Mouse (Mus musculus): ENCODE measurements around the gene Klc2.
"Not testable (repeated sequence)": the region's sequence is repeated elsewhere in the genome, so short reads cannot be mapped to it uniquely, and the experiment has no call there.

Klc2 gene

GRCm38 (mm10) chr19:5106731-5107191, 11.6 kb downstream of the Klc2 start, which contains the start of gene Rab1b:
TSS of gene Rab1b (minus strand) at chr19:5107072.
- peak; percentile 85 for ATAC-seq (ENCODE audit: insufficient number of reproducible peaks, low FRiP score, low TSS enrichment)

DNA sequence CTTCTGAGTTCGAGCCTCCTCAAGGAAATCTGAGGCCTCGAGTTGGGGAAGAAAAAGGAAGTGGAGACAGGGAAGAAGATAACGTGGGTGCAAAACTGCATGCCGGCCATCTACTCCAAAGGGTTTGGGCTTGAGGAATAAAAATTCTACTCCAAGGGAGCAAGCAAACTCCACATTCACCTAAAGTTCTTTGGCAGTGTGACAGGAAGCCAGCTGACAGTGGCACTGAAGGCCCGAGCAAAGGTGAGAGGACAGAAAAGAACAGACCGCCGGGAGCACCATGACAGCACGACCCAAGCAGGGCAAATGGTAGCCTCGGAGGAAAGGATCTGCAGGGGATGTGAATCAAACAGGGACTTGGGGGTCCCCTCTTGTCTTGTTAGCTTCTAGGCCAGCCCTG, 12.3 kb downstream of the Klc2 start:
- no peak for ATAC-seq (ENCODE audit: insufficient number of reproducible peaks, low FRiP score, low TSS enrichment)

DNA sequence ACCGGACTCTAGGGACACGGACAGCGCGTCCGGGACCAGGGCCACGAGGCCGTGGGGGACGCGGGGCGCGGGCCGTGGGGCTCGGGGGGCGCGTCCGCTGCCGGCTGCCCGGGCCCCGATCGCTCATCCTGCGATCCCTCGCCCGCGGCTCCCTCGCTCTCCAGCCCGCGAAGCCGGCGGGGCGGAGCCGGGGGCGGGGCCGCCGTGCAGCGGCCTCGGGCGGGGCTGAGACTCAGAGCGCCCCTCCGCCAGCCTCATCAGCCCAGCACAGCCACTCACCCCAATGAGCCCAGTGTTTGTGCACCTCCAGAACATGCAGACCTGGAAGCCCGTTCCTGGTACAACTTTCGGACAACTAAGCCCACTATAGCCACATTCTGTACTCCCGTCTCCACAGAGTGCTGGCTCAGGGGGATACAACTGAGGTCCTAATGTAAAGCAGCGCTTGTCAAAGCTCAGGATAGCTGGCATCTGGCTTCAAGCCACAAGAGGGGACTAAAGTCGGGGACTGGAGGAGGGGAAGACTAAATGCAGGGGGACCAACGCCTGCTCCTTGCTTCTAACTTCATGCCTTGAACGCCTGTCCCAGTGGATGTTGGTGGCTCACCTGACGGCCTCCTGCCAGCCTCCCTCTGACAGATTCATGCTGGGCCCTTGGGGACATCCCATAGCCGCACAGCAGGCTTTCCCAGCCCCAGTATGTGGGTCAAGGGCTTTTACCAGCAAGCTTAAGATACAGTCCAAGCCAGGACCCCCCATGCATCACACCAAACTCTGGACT, 19.8 kb downstream of the Klc2 start, which contains the start of gene Cnih2:
Cnih2 (minus strand) TSS at position 159 of the 781 bp plus-strand sequence.
- no peak for ATAC-seq (ENCODE audit: insufficient number of reproducible peaks, low FRiP score, low TSS enrichment)

DNA sequence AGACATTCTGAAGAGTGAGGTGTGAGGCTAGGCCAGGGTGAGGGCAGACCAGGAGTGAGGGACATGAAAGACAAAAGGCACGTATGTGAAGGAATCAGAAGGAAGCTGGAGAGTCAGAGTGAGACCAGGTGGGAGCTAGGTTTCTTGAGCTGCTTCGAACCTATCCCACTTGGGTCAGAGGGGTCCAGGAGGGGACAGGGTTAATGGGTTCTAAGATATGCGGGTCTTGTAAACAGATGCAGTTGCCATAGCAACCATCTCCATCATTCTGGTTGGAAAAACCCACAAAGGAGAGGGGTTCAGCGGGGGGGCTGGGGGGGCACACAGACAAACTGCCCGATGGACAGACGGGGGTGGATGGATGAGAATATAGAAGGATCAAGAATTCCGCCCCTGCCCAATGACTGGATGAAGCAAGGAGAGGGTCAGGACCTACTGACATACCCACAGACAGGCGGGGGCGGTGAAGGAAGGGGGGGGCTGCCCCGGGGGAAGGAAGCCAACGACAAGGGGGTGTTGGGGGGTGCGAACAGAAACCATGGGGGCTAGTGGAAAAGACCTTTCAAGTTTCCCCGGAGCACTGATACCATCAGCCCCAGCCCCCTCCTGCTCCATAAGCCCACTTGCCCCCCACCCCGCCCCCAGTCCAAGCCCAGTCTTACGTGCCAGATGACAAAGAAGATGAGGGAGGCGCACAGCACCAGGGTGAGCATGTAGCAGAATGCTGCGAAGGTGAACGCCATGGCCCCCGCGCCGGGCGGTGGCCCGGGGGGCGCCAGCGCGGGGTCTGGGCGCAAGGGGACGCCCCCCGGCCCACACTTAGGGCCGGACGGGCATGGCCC, 20.6 kb downstream of the Klc2 start:
- ATAC-seq (ENCODE audit: insufficient number of reproducible peaks, low FRiP score, low TSS enrichment), result no peak

DNA sequence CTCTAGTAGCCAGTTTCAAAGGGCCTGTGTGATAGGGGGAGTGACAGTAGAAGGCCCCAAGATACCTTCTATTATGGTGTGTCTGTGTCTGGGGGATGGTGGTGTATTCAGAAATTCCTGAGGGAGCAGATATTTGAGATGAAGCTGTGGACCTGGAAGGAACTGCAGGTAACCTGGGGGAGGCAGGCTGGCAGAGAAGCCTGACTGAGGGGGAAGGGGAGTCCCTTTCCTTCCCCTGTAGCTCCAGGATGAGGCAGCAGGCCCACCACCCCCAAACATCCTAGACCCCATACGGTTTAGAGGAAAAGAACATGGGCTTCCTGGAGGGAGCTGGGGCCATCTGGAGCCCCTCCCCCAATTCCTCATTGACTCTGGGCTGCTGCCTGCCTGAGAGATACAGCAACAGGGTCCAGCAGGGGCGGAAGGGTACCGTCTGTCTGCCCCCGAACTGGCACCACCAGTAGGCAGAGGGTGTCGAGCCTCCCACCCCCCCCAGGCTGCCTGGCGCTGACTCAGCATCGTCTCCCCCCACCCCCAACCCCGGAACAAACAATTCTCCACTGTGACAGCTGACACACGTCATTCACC, 22.4 kb downstream of the Klc2 start:
- ATAC-seq (ENCODE audit: insufficient number of reproducible peaks, low FRiP score, low TSS enrichment), result no peak

DNA sequence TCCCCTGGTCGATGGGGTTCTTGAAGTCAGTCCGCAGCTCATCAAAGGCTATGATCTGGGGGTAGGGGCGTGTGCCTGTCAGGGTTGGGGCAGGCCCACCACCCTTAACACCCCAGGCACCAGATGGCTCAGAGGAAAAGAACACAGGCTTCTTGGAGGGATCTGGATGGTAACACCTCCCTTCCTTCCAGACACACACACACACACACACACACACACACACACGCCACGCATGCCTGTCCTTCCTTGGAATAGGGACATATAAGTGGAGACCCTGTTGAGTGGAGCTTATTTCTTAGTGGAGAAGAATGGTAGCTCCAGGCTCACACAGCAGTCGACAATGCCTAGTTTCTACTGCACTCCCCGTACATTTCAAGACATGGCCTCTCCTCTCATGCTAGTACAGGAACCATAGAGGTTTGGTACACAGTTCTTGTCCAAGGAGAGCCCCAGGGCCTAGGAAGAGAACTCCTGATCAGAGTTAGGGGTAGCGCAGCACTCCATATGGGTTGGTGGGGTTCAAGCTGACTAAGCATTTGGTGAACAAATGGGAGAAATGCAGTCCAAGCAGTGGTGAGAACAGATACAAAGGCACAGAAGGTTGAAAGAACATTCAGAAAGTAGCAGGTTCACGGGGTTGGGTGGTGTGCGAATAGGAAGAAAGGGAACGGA, 23.5 kb downstream of the Klc2 start:
- no peak for ATAC-seq (ENCODE audit: insufficient number of reproducible peaks, low FRiP score, low TSS enrichment)

DNA sequence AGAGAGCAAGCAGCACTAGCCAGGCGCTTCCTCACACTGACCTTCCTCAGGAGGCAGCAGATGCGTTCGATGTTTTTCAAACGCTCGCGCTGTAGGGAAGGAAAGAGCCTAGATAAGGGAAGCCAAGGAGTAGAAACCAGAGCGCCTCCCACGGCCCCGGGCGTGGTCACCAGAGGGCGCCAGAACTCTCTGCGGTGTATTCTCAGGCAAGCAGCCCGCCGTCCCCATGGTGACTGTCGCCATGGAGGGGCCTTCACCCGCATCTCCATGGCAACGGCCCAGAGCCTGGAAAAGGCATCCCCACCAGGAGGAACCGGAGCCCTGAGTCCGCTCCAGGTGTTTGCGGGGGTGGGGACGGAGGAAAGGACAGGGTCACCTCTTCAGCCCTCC, 24.1 kb downstream of the Klc2 start:
- ATAC-seq (ENCODE audit: insufficient number of reproducible peaks, low FRiP score, low TSS enrichment), result peak; percentile 54; the same call in 1 of the 2 replicates

GRCm38 (mm10) chr19:5093481-5094242, 24.7 kb downstream of the Klc2 start:
- no peak for ATAC-seq (ENCODE audit: insufficient number of reproducible peaks, low FRiP score, low TSS enrichment)

DNA sequence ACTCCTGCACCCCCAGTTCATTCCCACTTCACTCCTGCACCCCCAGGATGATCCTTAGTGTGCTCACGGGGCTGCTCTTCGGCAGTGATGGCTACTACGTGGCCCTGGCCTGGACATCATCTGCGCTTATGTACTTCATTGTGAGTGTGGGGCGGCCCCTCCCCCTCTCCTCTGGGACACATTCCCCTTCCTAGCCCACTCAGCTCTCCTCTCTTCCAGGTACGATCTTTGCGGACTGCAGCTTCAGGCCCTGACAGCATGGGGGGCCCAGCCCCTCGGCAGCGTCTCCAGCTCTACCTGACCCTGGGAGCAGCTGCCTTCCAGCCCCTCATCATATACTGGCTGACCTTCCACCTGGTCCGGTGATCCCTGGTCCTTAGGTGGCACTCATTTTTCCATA, 26.3 kb downstream of the Klc2 start:
- ATAC-seq (ENCODE audit: insufficient number of reproducible peaks, low FRiP score, low TSS enrichment), result no peak

DNA sequence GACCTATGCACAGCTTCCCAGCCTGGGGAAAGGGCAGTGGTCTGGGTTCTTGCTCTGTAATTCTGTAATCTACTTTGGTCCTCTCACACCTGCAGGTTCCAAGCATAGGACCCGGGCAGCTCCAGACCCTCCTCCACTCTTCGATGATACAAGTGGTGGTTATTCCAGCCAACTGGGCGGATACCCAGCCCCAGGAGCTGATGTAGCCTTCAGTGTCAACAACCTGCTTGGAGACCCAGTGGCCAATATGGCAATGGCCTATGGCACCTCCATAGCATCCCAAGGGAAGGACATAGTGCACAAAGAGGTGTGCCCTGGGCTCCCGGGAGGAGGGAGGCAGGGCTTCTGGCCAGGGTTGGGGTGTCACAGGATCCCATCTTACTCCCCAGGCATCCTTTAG, 29.0 kb downstream of the Klc2 start:
- no peak for ATAC-seq (ENCODE audit: insufficient number of reproducible peaks, low FRiP score, low TSS enrichment)

- peak; percentile 77 for ATAC-seq (ENCODE audit: insufficient number of reproducible peaks, low FRiP score, low TSS enrichment)
Measured at GRCm38 (mm10) chr19:5087884-5088728, 30.3 kb downstream of the Klc2 start, which contains the start of gene Yif1a. TSS of gene Yif1a (plus strand) at chr19:5088538.

DNA sequence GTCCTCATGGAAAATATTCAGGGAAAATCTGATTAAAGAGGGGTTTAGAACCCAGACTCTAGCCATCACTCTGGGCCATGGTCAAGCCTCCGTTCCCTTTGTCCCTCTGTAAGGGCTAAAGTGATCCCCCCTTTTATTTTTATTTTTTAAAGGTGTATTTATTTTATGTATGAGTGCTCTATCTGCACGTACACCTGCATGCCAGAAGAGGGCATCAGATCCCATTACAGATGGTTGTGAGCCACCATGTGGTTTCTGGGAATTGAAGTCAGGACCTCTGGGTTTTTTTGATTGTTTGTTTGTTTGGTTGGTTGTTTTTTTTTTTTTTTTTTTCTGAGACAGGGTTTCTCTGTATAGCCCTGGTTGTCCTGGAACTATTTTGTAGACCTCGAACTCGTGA, 31.8 kb downstream of the Klc2 start:
- not testable (repeated sequence) for ATAC-seq (ENCODE audit: insufficient number of reproducible peaks, low FRiP score, low TSS enrichment)

DNA sequence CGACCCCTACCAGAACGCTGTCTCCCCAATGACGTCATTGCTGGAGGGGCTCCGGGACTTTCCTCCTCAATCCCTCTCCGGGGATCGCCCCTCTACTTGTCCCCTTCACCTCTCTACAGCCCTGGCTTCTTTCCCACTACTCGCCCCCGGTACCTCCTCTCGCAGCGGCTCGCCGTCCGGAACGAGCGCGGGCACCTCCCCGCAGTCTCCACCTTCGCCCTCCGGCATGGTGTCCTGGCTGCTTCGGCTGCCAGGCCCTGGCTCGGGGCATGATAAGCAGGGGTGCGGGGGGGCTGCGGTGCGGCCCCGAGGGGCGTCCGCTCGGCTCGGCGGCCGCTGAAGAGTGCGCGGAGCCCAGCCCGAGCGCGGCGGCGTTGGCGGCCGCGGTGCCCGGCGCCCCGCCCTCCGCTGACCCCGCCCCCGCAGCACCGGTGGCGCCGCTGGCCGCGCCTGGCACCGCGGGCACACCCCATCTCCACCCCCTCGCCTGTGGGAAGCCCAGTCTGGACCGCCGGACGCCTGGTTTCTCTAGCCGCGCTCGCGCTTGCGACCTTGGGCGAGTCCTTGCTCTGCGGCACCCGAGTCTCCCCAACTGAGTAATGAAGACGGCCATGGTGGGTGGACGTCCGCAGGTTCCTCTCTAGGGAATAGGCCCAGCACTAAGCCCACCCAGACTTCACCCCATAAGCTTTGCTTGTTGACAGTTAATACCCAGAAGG, 33.1 kb downstream of the Klc2 start, which contains the start of gene Tmem151a:
Tmem151a (minus strand) TSS at position 387 of the 719 bp plus-strand sequence.
- ATAC-seq (ENCODE audit: insufficient number of reproducible peaks, low FRiP score, low TSS enrichment), result peak; percentile 11; the same call in 1 of the 2 replicates

DNA sequence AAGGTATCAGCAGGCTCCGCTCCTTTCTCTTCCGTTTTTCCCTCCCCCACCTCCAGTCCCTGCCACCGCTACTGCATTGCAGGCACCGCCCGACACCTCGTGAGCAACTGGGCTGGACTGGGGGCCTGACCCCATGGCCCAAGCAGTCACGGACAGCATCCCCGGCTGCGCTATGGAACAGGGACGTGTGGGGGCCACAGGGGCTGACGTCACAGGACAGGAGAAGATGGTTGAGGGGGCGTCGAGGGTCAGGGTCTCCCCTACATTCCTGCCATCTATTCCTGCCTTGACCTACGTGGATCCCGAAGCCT, 33.6 kb downstream of the Klc2 start:
- no peak for ATAC-seq (ENCODE audit: insufficient number of reproducible peaks, low FRiP score, low TSS enrichment)

- ATAC-seq (ENCODE audit: insufficient number of reproducible peaks, low FRiP score, low TSS enrichment), result no peak
Measured at GRCm38 (mm10) chr19:5083961-5084833, 34.2 kb downstream of the Klc2 start.

GRCm38 (mm10) chr19:5082596-5082995, 35.8 kb downstream of the Klc2 start:
- no peak for ATAC-seq (ENCODE audit: insufficient number of reproducible peaks, low FRiP score, low TSS enrichment)

- ATAC-seq (ENCODE audit: insufficient number of reproducible peaks, low FRiP score, low TSS enrichment), result no peak
Measured at GRCm38 (mm10) chr19:5082005-5082404, 36.4 kb downstream of the Klc2 start.

Measured in cerebellum, adult (tissue).